Mouse (Mus musculus): ENCODE data around the gene Eif5.

The Eif5 gene

GRCm38 (mm10) chr12:111524883-111525282 lies 12.9 kb upstream of the Eif5 start:
- in situ Hi-C loops (cut with MboI, MseI): no loop called here

GRCm38 (mm10) chr12:111527643-111528281 lies 10.1 kb upstream of the Eif5 start:
- in situ Hi-C loops (cut with MboI, MseI): no loop called here

- in situ Hi-C loops (cut with MboI, MseI): no loop called here
Observed at GRCm38 (mm10) chr12:111529192-111529591, 8.6 kb upstream of the Eif5 start.

- in situ Hi-C loops (cut with MboI, MseI): no loop called here
Observed at GRCm38 (mm10) chr12:111533096-111533794, 4.6 kb upstream of the Eif5 start.

- in situ Hi-C loops (cut with MboI, MseI): no loop called here
Observed at GRCm38 (mm10) chr12:111535281-111535680, 2.5 kb upstream of the Eif5 start.

GRCm38 (mm10) chr12:111535762-111536161 lies 2.1 kb upstream of the Eif5 start:
- in situ Hi-C loops (cut with MboI, MseI): no loop called here

GRCm38 (mm10) chr12:111536746-111537145 lies 1.1 kb upstream of the Eif5 start:
- in situ Hi-C loops (cut with MboI, MseI): no loop called here

GRCm38 (mm10) chr12:111537341-111537740 lies 475 bp upstream of the Eif5 start:
- in situ Hi-C loops (cut with MboI, MseI): no loop called here

- in situ Hi-C loops (cut with MboI, MseI): no loop called here
Observed at GRCm38 (mm10) chr12:111538292-111539040, 650 bp downstream of the Eif5 start.

- in situ Hi-C loops (cut with MboI, MseI): no loop called here
Observed at GRCm38 (mm10) chr12:111539041-111539345, 1.2 kb downstream of the Eif5 start.

- in situ Hi-C loops (cut with MboI, MseI): no loop called here
Observed at GRCm38 (mm10) chr12:111547070-111547469, 9.3 kb downstream of the Eif5 start.

- in situ Hi-C loops (cut with MboI, MseI): no loop called here
Observed at GRCm38 (mm10) chr12:111548555-111549289, 10.9 kb downstream of the Eif5 start.

GRCm38 (mm10) chr12:111550679-111551078 lies 12.9 kb downstream of the Eif5 start:
- in situ Hi-C loops (cut with MboI, MseI): loop anchor here (25.0 kb wide), 1 partner anchor 1063 kb away; no protein-coding TSS in a partner anchor

- in situ Hi-C loops (cut with MboI, MseI): loop anchor here (25.0 kb wide), 1 partner anchor 1065 kb away; no protein-coding TSS in a partner anchor
Observed at GRCm38 (mm10) chr12:111552342-111552741, 14.5 kb downstream of the Eif5 start.

GRCm38 (mm10) chr12:111555357-111555756 lies 17.5 kb downstream of the Eif5 start:
- in situ Hi-C loops (cut with MboI, MseI): loop anchor here (25.0 kb wide), 1 partner anchor 1068 kb away; no protein-coding TSS in a partner anchor

- in situ Hi-C loops (cut with MboI, MseI): loop anchor here (25.0 kb wide), 1 partner anchor 1069 kb away; no protein-coding TSS in a partner anchor
Observed at GRCm38 (mm10) chr12:111555893-111556292, 18.1 kb downstream of the Eif5 start.

- in situ Hi-C loops (cut with MboI, MseI): loop anchor here (25.0 kb wide), 1 partner anchor 1070 kb away; no protein-coding TSS in a partner anchor
Observed at GRCm38 (mm10) chr12:111557538-111557937, 19.7 kb downstream of the Eif5 start.

- in situ Hi-C loops (cut with MboI, MseI): loop anchor here (25.0 kb wide), 1 partner anchor 1071 kb away; no protein-coding TSS in a partner anchor
Observed at GRCm38 (mm10) chr12:111558655-111559054, 20.8 kb downstream of the Eif5 start.

- in situ Hi-C loops (cut with MboI, MseI): loop anchor here (25.0 kb wide), 1 partner anchor 1072 kb away; no protein-coding TSS in a partner anchor
Observed at GRCm38 (mm10) chr12:111559647-111560258, 21.9 kb downstream of the Eif5 start.

GRCm38 (mm10) chr12:111560286-111560685 lies 22.5 kb downstream of the Eif5 start:
- in situ Hi-C loops (cut with MboI, MseI): loop anchor here (25.0 kb wide), 1 partner anchor 1073 kb away; no protein-coding TSS in a partner anchor

- in situ Hi-C loops (cut with MboI, MseI): loop anchor here (25.0 kb wide), 1 partner anchor 1075 kb away; no protein-coding TSS in a partner anchor
Observed at GRCm38 (mm10) chr12:111562276-111562814, 24.5 kb downstream of the Eif5 start.
